Mouse (Mus musculus) stomach, embryonic 15.5 days (tissue): ENCODE data around the gene Mllt11. TPM values are rescaled to one million over a fixed set of nuclear protein-coding genes. Genes with fewer than 3 reads are reported as not detected.
A peak's percentile ranks its signal among the peaks of the same experiment; 100 is the strongest.

Experiments
- ATAC-seq: fragments of 200-750 bp; cut with Nextera tagmentation; 2 replicates; pipeline ENCODE4 v1.8.0; 2017; ENCODE audit warnings: low read depth, moderate number of reproducible peaks, moderate TSS enrichment; ENCODE audit not compliant: insufficient read depth, low FRiP score
- H3K27ac ChIP-seq: fragments of 300-500 bp; sonication (generic); 2 replicates; pipeline ENCODE4 v1.5.1; 2015; ENCODE audit warnings: mild to moderate bottlenecking, inconsistent platforms
- H3K27me3 ChIP-seq: fragments of 300-500 bp; sonication (generic); replicated peaks from 2 replicates; pipeline ENCODE4 v1.6.1; 2015; ENCODE audit warnings: inconsistent platforms
- H3K36me3 ChIP-seq: fragments of 300-500 bp; sonication (generic); 2 replicates; pipeline ENCODE4 v1.6.1; 2015; ENCODE audit warnings: inconsistent platforms
- H3K4me1 ChIP-seq: fragments of 300-500 bp; sonication (generic); 2 replicates; pipeline ENCODE4 v1.6.1; 2015; ENCODE audit warnings: inconsistent platforms
- H3K4me2 ChIP-seq: fragments of 300-500 bp; sonication (generic); 2 replicates; pipeline ENCODE4 v1.6.1; 2015; ENCODE audit warnings: mild to moderate bottlenecking, inconsistent platforms
- H3K4me3 ChIP-seq: fragments of 300-500 bp; sonication (generic); replicated peaks from 2 replicates; pipeline ENCODE4 v1.5.1; 2015; ENCODE audit warnings: inconsistent platforms
- H3K9ac ChIP-seq: fragments of 300-500 bp; sonication (generic); 2 replicates; pipeline ENCODE4 v1.6.1; 2015; ENCODE audit warnings: inconsistent platforms
- H3K9me3 ChIP-seq: fragments of 300-500 bp; sonication (generic); 2 replicates; pipeline ENCODE4 v1.6.1; 2016; ENCODE audit warnings: inconsistent platforms
- WGBS: fragments of 180-500 bp; shearing (Covaris S2); methylation state at CpG from one replicate; pipeline ENCODE4 v1.1.7; 2015; 5-methylcytosine and 5-hydroxymethylcytosine counted together
- polyA plus RNA-seq: library from polyadenylated mRNA; unstranded; fragments of >200 nt; fragmentation: Nextera tagmentation; extraction: Ambion mirVana; gene quantifications from 2 replicates; pipeline ENCODE4 v1.2.1, GENCODE M21; 2015

Gene Mllt11
- polyA plus RNA-seq, 1 experiment from 2014 or later: 18.6 TPM

DNA sequence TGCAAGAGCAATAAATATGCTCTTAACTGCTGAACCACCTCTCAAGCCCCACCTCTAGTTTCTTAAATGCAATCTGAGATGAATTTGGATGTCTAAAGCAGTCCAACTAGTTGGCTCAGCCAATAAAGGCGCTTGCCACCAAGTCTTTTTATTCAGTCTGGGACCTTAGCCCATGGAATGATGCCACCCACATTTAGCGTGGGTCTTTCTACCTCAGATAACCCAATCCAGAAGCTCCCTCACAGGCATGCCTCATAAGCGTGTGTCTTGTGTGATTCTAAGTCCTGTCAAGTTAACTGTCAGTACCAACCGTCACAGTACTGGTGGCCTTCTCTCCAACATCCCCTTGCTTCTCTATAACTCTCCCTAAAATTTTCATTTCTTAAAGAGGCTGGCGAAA, 53.0 kb downstream of the Mllt11 start:
- Histone ChIP-seq H3K9me3 (no peaks in the 10 kb centered on the region), H3K27me3 (no peaks in the 10 kb centered on the region; the same call in 1 of the 2 replicates), H3K9ac (no peak overlapping the region), H3K27ac (no peak overlapping the region), H3K4me2 (no peak overlapping the region), H3K36me3 (peaks cover 1% of the 10 kb centered on the region), H3K4me3 (no peak overlapping the region), H3K4me1 (peaks cover 3% of the 10 kb centered on the region; the same call in 1 of the 2 replicates)
- WGBS: 84% methylated on average over 5 of the region's 5 CpGs
- no peak for ATAC-seq

DNA sequence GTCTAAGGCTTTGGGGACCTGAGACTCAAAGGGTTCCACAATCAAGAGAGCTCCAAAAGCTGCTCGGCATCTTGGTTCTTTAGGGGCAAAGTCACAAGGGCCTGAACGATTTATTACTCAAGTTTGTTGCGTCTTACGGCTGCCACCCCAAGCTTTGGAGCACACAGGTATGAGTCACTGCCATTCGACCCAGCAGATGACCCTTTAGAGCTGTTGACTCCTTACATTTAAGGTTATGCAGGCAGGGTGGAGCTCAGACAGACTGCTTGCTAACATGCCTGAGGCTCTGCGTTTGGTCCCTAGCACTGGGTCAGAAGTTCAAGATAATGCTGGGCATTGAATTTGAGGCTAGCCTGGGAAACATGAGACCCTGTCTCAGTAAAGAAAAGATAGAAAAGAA, 54.4 kb downstream of the Mllt11 start:
- Histone ChIP-seq H3K4me3 (no peak overlapping the region), H3K9ac (no peak overlapping the region), H3K27ac (peak overlapping the region; percentile 10; the same call in 1 of the 2 replicates), H3K4me1 (peaks cover 12% of the 10 kb centered on the region), H3K27me3 (peaks cover 7% of the 10 kb centered on the region), H3K36me3 (peaks cover 3% of the 10 kb centered on the region; the same call in 1 of the 2 replicates), H3K9me3 (no peaks in the 10 kb centered on the region), H3K4me2 (no peak overlapping the region)
- 57% methylated on average over 6 of the region's 6 CpGs for WGBS
- ATAC-seq: no peak

- Histone ChIP-seq H3K9ac (no peak overlapping the region), H3K4me2 (no peak overlapping the region), H3K36me3 (peaks cover 10% of the 10 kb centered on the region; the same call in 1 of the 2 replicates), H3K4me3 (no peak overlapping the region), H3K27ac (peak overlapping the region; percentile 65), H3K27me3 (peaks cover 18% of the 10 kb centered on the region), H3K9me3 (no peaks in the 10 kb centered on the region), H3K4me1 (peaks cover 12% of the 10 kb centered on the region)
- ATAC-seq: no peak
- 70% methylated on average over 3 of the region's 3 CpGs for WGBS
Measured at GRCm38 (mm10) chr3:95176500-95176899, 55.5 kb downstream of the Mllt11 start.

- H3K9me3 ChIP-seq: no peaks in the 10 kb centered on the region
- H3K27ac ChIP-seq: no peak overlapping the region
- H3K4me1 ChIP-seq: peaks cover 12% of the 10 kb centered on the region
- H3K4me3 ChIP-seq: peak overlapping the region; percentile 29
- peak overlapping the region; percentile 59 for H3K4me2 ChIP-seq
- H3K9ac ChIP-seq: no peak overlapping the region
- peaks cover 29% of the 10 kb centered on the region for H3K27me3 ChIP-seq
- peak; percentile 40; the same call in 1 of the 2 replicates for ATAC-seq
- H3K36me3 ChIP-seq: peaks cover 23% of the 10 kb centered on the region
- WGBS: 13% methylated on average over 16 of the region's 16 CpGs
Measured at GRCm38 (mm10) chr3:95174011-95174592, 57.9 kb downstream of the Mllt11 start.

DNA sequence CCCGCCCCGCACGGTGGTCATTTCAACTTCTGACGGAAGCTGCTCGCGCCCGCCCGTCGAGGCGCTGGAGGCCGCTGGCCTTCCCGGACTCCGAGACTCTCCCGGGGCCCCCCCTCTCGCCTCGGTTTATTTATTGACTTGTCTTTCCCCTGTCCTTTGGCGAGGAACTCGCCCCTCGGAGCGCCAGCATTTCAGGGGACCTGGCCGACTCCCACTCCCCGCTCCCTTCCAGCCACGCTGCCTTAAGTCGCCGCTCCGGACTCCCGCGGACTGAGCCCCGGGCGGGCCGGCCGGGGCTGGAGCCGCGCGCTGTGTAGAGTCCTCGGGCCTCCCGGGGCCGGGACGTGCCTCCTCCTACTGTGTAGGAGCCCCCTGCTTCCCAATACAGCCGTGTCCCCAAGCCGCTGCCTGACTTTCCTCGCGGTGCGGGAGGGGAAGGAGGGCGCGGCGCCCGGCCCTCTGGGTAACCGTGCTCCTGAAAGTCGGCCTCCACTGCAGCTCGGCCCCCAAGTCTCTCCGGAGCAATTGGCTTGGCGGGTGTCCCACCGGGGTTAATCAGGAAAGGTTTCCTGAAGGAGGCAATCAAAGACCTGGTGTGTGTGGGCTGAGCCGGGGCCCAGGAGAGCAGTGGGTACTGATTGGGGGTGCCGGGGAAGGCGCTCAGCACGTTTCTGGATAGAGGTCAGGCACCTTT, 58.6 kb downstream of the Mllt11 start:
- peaks cover 12% of the 10 kb centered on the region for H3K4me1 ChIP-seq
- no peak overlapping the region for H3K27ac ChIP-seq
- WGBS: 19% methylated on average over 58 of the region's 58 CpGs
- no peak overlapping the region for H3K9ac ChIP-seq
- H3K4me3 ChIP-seq: peak overlapping the region; percentile 29
- no peaks in the 10 kb centered on the region for H3K9me3 ChIP-seq
- no peak; the same call in 1 of the 2 replicates for ATAC-seq
- peaks cover 29% of the 10 kb centered on the region for H3K27me3 ChIP-seq
- H3K36me3 ChIP-seq: peaks cover 26% of the 10 kb centered on the region
- H3K4me2 ChIP-seq: peak overlapping the region; percentile 59

DNA sequence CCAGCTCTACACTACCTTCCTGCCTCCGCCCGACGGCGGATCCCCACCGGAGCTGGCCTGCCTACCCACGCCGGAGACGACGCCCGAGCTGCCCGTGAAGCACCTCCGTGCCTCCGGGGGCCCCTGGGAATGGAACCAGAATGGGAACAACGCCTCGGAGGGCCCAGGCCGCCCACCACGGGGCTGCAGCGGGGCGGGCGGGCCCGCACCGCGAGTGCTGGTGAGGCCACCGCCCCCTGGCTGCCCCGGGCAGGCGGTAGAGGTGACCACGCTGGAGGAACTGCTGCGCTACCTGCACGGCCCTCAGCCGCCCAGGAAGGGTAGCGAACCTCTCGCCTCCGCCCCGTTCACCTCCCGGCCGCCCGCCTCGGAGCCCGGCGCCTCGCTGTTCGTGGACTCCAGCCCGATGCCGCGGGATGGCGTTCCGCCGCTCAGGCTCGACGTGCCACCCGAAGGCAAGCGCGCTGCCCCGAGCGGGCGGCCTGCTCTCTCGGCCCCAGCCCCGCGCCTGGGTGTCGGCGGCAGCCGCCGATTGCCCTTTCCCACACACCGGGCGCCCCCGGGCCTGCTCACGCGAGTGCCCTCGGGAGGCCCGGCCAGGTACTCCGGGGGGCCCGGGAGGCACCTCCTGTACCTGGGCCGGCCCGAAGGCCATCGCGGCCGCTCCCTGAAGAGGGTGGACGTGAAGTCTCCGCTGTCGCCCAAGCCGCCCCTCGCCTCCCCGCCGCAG, 59.3 kb downstream of the Mllt11 start:
- Histone ChIP-seq H3K9ac (no peak overlapping the region), H3K4me2 (peak overlapping the region; percentile 59), H3K36me3 (peaks cover 26% of the 10 kb centered on the region), H3K27me3 (peaks cover 29% of the 10 kb centered on the region), H3K4me1 (peaks cover 12% of the 10 kb centered on the region), H3K9me3 (no peaks in the 10 kb centered on the region), H3K27ac (no peak overlapping the region), H3K4me3 (peak overlapping the region; percentile 29)
- no peak for ATAC-seq
- WGBS: 39% methylated on average over 83 of the region's 84 CpGs

DNA sequence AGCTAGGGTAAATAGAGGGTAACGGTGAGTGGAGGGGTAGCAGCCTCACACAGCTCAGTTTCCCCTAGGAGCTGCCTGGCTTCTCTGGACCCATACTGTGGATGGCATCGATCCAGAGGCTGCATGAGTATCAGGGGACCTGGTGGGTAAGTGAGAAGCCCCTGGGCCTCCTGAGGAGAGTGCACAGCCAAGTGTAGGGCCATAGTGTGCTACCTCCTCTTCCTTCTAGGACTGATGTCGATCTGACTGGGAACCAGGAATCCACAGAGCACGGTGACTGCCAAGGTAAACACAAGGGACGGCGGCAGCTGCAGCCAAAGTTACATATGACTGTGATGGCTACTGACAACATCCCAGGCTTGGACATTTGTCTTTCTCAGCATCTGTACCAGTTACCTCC, 60.9 kb downstream of the Mllt11 start:
- Histone ChIP-seq H3K4me2 (no peak overlapping the region), H3K9ac (no peak overlapping the region), H3K27ac (no peak overlapping the region), H3K36me3 (peaks cover 29% of the 10 kb centered on the region), H3K9me3 (no peaks in the 10 kb centered on the region), H3K4me1 (peaks cover 12% of the 10 kb centered on the region), H3K4me3 (no peak overlapping the region), H3K27me3 (peaks cover 29% of the 10 kb centered on the region)
- 73% methylated on average over 6 of the region's 6 CpGs for WGBS
- no peak for ATAC-seq

DNA sequence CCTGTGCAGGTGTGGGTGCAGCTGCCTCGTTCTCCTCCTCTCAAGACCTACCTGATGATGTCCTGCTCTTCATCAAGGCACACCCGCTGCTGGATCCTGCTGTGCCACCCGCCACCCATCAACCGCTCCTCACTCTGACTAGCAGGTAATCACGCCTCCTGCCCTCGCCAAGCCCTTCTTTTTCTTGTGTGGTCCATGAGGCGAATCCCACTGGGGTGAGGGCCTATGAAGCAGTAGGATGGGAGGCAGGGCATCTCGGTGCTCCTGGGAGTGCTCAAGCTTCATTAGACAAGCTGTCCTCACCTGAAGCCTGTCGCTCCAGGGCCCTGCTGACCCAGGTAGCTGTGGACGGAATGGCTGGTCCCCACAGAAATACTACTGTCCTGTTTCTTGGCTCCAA, 62.0 kb downstream of the Mllt11 start:
- Histone ChIP-seq H3K36me3 (peaks cover 32% of the 10 kb centered on the region), H3K4me2 (no peak overlapping the region), H3K9ac (no peak overlapping the region), H3K4me3 (no peak overlapping the region), H3K9me3 (no peaks in the 10 kb centered on the region), H3K27ac (no peak overlapping the region), H3K27me3 (peaks cover 29% of the 10 kb centered on the region), H3K4me1 (peaks cover 12% of the 10 kb centered on the region)
- no peak for ATAC-seq
- 88% methylated on average over 10 of the region's 10 CpGs for WGBS

Other genes starting within 250 kb of the Mllt11 start
- 19.3 and 22.0 TPM in 2 replicates for gene Zfp687, start 216.7 kb downstream of the Mllt11 start, polyA plus RNA-seq
- 220 and 221 TPM in 2 replicates for gene Psmd4, start 189.6 kb downstream of the Mllt11 start, polyA plus RNA-seq
- 17.0 and 17.5 TPM in 2 replicates for gene Pip5k1a, start 125.2 kb downstream of the Mllt11 start, polyA plus RNA-seq
- gene Vps72, start 121.1 kb downstream of the Mllt11 start, polyA plus RNA-seq: 119 and 124 TPM in 2 replicates
- gene Tmod4, start 107.7 kb downstream of the Mllt11 start, polyA plus RNA-seq: 1.6 and 1.7 TPM in 2 replicates
- 59.1 and 62.7 TPM in 2 replicates for gene Scnm1, start 98.2 kb downstream of the Mllt11 start, polyA plus RNA-seq
- 11.6 and 11.7 TPM in 2 replicates for gene Lysmd1, start 98.1 kb downstream of the Mllt11 start, polyA plus RNA-seq
- 5.1 and 6.7 TPM in 2 replicates for gene Tnfaip8l2, start 89.8 kb downstream of the Mllt11 start, polyA plus RNA-seq
- gene Sema6c, start 71.7 kb downstream of the Mllt11 start, polyA plus RNA-seq: 5.9 and 6.9 TPM in 2 replicates
- gene Gabpb2, start 14.3 kb downstream of the Mllt11 start, polyA plus RNA-seq: 10.7 and 11.4 TPM in 2 replicates
- 83.5 and 96.5 TPM in 2 replicates for gene Cdc42se1, start 3.4 kb downstream of the Mllt11 start, polyA plus RNA-seq
- 0.35 TPM in 2 replicates for gene Gm128, start 9.4 kb upstream of the Mllt11 start, polyA plus RNA-seq
- gene Bnipl, start 19.0 kb upstream of the Mllt11 start, polyA plus RNA-seq: 3.5 and 5.8 TPM in 2 replicates
- 45.8 and 51.2 TPM in 2 replicates for gene Mindy1, start 49.2 kb upstream of the Mllt11 start, polyA plus RNA-seq
- gene Prune1, start 49.9 kb upstream of the Mllt11 start, polyA plus RNA-seq: 16.6 and 17.3 TPM in 2 replicates
- 2.3 and 3.4 TPM in 2 replicates for gene Anxa9, start 75.0 kb upstream of the Mllt11 start, polyA plus RNA-seq
- gene Cers2, start 82.6 kb upstream of the Mllt11 start, polyA plus RNA-seq: 138 and 146 TPM in 2 replicates
- 29.9 and 34.1 TPM in 2 replicates for gene Setdb1, start 125.0 kb upstream of the Mllt11 start, polyA plus RNA-seq
- gene 4930558C23Rik, start 170.7 kb upstream of the Mllt11 start, polyA plus RNA-seq: not detected in 2 replicates
- gene Arnt, start 202.2 kb upstream of the Mllt11 start, polyA plus RNA-seq: 38.6 and 42.4 TPM in 2 replicates